Mouse (Mus musculus) liver, embryonic 14.5 days (tissue): ENCODE results near the gene Polk. TPM values are rescaled to one million over a fixed set of nuclear protein-coding genes. Genes with fewer than 3 reads are reported as not detected.
A peak's percentile ranks its signal among the peaks of the same experiment; 100 is the strongest.

Source experiments
- ATAC-seq: fragments of 200-750 bp; cut with Nextera tagmentation; 2 replicates; pipeline ENCODE4 v1.8.0; 2017; ENCODE audit warnings: moderate number of reproducible peaks, mild to moderate bottlenecking, moderate library complexity; ENCODE audit not compliant: insufficient read depth
- DNase-seq, 3 experiments: peaks; one replicate each; pipeline ENCODE4 v3.0.0-alpha.2; 2012 to 2013; ENCODE audit warnings: low read depth in 3 of 3, low spot score in 3 of 3
- H3K27ac ChIP-seq: fragments of 300-500 bp; sonication (generic); 2 replicates; pipeline ENCODE4 v1.5.1; 2014; ENCODE audit warnings: moderate library complexity, mild to moderate bottlenecking, control low read depth, inconsistent platforms
- H3K27me3 ChIP-seq: fragments of 300-500 bp; sonication (generic); 2 replicates; pipeline ENCODE4 v1.6.1; 2014; ENCODE audit warnings: mild to moderate bottlenecking, low read length, moderate library complexity; ENCODE audit not compliant: control insufficient read depth, insufficient read depth
- H3K36me3 ChIP-seq: fragments of 300-500 bp; sonication (generic); replicated peaks from 2 replicates; pipeline ENCODE4 v1.6.1; 2014; ENCODE audit warnings: low read depth; ENCODE audit not compliant: control insufficient read depth, insufficient read depth
- H3K4me1 ChIP-seq, 2 experiments: fragments of 200-500 bp in 1 of 2; fragments of 300-500 bp in 1 of 2; sonication (generic) in 1 of 2; replicated peaks; 2 replicates each; pipeline ENCODE4 v1.6.1; 2012 to 2014; ENCODE audit warnings: antibody characterized with exemption in 1 of 2, inconsistent platforms in 1 of 2, low read length in 1 of 2; ENCODE audit not compliant: control insufficient read depth in 2 of 2, insufficient read depth in 2 of 2
- H3K4me2 ChIP-seq: fragments of 300-500 bp; sonication (generic); 2 replicates; pipeline ENCODE4 v1.6.1; 2014; ENCODE audit warnings: low read depth, mild to moderate bottlenecking, control low read depth, moderate library complexity
- H3K4me3 ChIP-seq, 2 experiments: fragments of 200-500 bp in 1 of 2; fragments of 300-500 bp in 1 of 2; sonication (generic) in 1 of 2; 2 replicates each; pipeline ENCODE4 v1.5.1; 2012 to 2014; ENCODE audit warnings: low read depth in 2 of 2, low read length in 2 of 2, mild to moderate bottlenecking in 2 of 2, control low read depth in 1 of 2, inconsistent platforms in 1 of 2, moderate library complexity in 1 of 2; ENCODE audit not compliant: insufficient read depth in 1 of 2
- H3K9ac ChIP-seq: fragments of 300-500 bp; sonication (generic); replicated peaks from 2 replicates; pipeline ENCODE4 v1.6.1; 2014; ENCODE audit warnings: mild to moderate bottlenecking, control low read depth, moderate library complexity
- H3K9me3 ChIP-seq: fragments of 300-500 bp; sonication (generic); 2 replicates; pipeline ENCODE4 v1.6.1; 2016; ENCODE audit warnings: low read length, mixed read lengths; ENCODE audit not compliant: control insufficient read depth
- CTCF ChIP-seq: IDR thresholded peaks from 2 replicates; pipeline ENCODE4 v1.5.1; 2016; ENCODE audit warnings: antibody characterized with exemption, low read depth, control low read depth
- EP300 ChIP-seq: IDR thresholded peaks from 2 replicates; pipeline ENCODE4 v1.6.1; 2016; ENCODE audit warnings: antibody characterized with exemption, low read depth
- WGBS: fragments of 180-500 bp; shearing (Covaris S2); extraction: QIAGEN DNeasy Blood & Tissue Kit; methylation state at CpG from one replicate; pipeline ENCODE4 v1.1.7; 2014; ENCODE audit not compliant: insufficient replicate concordance; 5-methylcytosine and 5-hydroxymethylcytosine counted together
- polyA plus RNA-seq, 2 experiments: library from polyadenylated mRNA; depleted of rRNA in 1 of 2; stranded (reverse) in 1 of 2; unstranded in 1 of 2; fragments of >200 nt; fragmentation: Nextera tagmentation in 1 of 2; extraction: Ambion mirVana in 1 of 2; gene quantifications; 2 replicates each; pipeline versions ENCODE4 v1.2.1 to v1.2.3; 2012 to 2014

Polk gene
- polyA plus RNA-seq, 2 experiments = 2.7 to 3.5 TPM

- peak overlapping the region; percentile 93 to 100; a peak in 3 of 4 replicates for H3K4me3 ChIP-seq
These were observed 998 bp downstream of the Polk start for GRCm38 (mm10) chr13:96541381-96541780.

GRCm38 (mm10) chr13:96538103-96538502 lies 4.3 kb downstream of the Polk start:
- ATAC-seq = no peak
- H3K9me3 ChIP-seq = no peaks in the 10 kb centered on the region
- 59% methylated on average over 3 of the region's 3 CpGs for WGBS

More at GRCm38 (mm10) chr13:96541381-96541780, 998 bp downstream of the Polk start:
- Histone ChIP-seq H3K9me3 (no peaks in the 10 kb centered on the region), H3K4me1 (peaks cover 5 to 8% of the 10 kb centered on the region in 2 experiments), H3K27ac (no peak overlapping the region), H3K9ac (peak overlapping the region; percentile 83), H3K36me3 (no peaks in the 10 kb centered on the region), H3K27me3 (no peaks in the 10 kb centered on the region), H3K4me2 (peak overlapping the region; percentile 63)
- DNase-seq (no peak), ATAC-seq (no peak)
- WGBS = 13% methylated on average over 2 of the region's 2 CpGs
- TF ChIP-seq CTCF (no peak), EP300 (no peak)

GRCm38 (mm10) chr13:96536821-96537572 lies 5.4 kb downstream of the Polk start:
- WGBS = 23% methylated on average over 5 of the region's 5 CpGs
- H3K4me2 ChIP-seq = no peak overlapping the region
- H3K4me3 ChIP-seq = no peak overlapping the region
- ATAC-seq (peak; percentile 31; the same call in 1 of the 2 replicates), DNase-seq (no peak)
- H3K36me3 ChIP-seq = no peaks in the 10 kb centered on the region
- no peak for TF ChIP-seq CTCF
- TF ChIP-seq EP300 = peak; percentile 21; the same call in 1 of the 2 replicates
- H3K27ac ChIP-seq = no peak overlapping the region
- H3K4me1 ChIP-seq = peaks cover 5 to 7% of the 10 kb centered on the region in 2 experiments
- H3K9ac ChIP-seq = no peak overlapping the region
- H3K9me3 ChIP-seq = no peaks in the 10 kb centered on the region
- no peaks in the 10 kb centered on the region for H3K27me3 ChIP-seq

More at GRCm38 (mm10) chr13:96538103-96538502, 4.3 kb downstream of the Polk start:
- Histone ChIP-seq H3K4me2 (no peak overlapping the region), H3K9ac (no peak overlapping the region), H3K4me1 (peaks cover 5% of the 10 kb centered on the region in 2 experiments), H3K4me3 (no peak overlapping the region), H3K27me3 (no peaks in the 10 kb centered on the region), H3K27ac (no peak overlapping the region), H3K36me3 (no peaks in the 10 kb centered on the region)
- DNase-seq = no peak
- TF ChIP-seq CTCF (no peak), EP300 (no peak)

- no peaks in the 10 kb centered on the region for H3K9me3 ChIP-seq
- no peak overlapping the region for H3K27ac ChIP-seq
- no peaks in the 10 kb centered on the region for H3K27me3 ChIP-seq
- H3K9ac ChIP-seq = no peak overlapping the region
- DNase-seq = no peak
- TF ChIP-seq EP300 = no peak
- TF ChIP-seq CTCF = no peak
- no peak for ATAC-seq
- peaks cover 0 to 8% of the 10 kb centered on the region in 2 experiments; a peak in 2 of 4 replicates for H3K4me1 ChIP-seq
- WGBS = 69% methylated on average over 2 of the region's 2 CpGs
- H3K4me2 ChIP-seq = no peak overlapping the region
- no peak overlapping the region for H3K4me3 ChIP-seq
- H3K36me3 ChIP-seq = no peaks in the 10 kb centered on the region
These were observed 8.6 kb downstream of the Polk start for GRCm38 (mm10) chr13:96533742-96534141.

- 85% methylated on average over 6 of the region's 6 CpGs for WGBS
- Histone ChIP-seq H3K27me3 (no peaks in the 10 kb centered on the region), H3K9ac (no peak overlapping the region), H3K4me3 (no peak overlapping the region), H3K9me3 (no peaks in the 10 kb centered on the region), H3K36me3 (no peaks in the 10 kb centered on the region), H3K27ac (no peak overlapping the region), H3K4me1 (peaks cover 0 to 12% of the 10 kb centered on the region in 2 experiments; a peak in 2 of 4 replicates), H3K4me2 (no peak overlapping the region)
- TF ChIP-seq CTCF (no peak), EP300 (no peak)
- DNase-seq (no peak), ATAC-seq (no peak)
These were observed 10.2 kb downstream of the Polk start for GRCm38 (mm10) chr13:96532176-96532575.
